Mouse (Mus musculus) retina, embryonic 14.5 days (tissue): ENCODE data around the gene St3gal6.
A peak's percentile ranks its signal among the peaks of the same experiment; 100 is the strongest.

Source experiments
- DNase-seq: peaks from one replicate; pipeline ENCODE4 v3.0.0-alpha.2; 2015; ENCODE audit warnings: low spot score

The St3gal6 gene

GRCm38 (mm10) chr16:58523972-58524850 lies at the start of gene St3gal6:
TSS of gene St3gal6 (minus strand) at chr16:58524243.
- no peak for DNase-seq

GRCm38 (mm10) chr16:58570694-58571264 lies 46.7 kb upstream of the St3gal6 start:
- DNase-seq = no peak

GRCm38 (mm10) chr16:58561196-58561595 lies 37.2 kb upstream of the St3gal6 start:
- no peak for DNase-seq

GRCm38 (mm10) chr16:58556067-58556830 lies 32.2 kb upstream of the St3gal6 start:
- no peak for DNase-seq

GRCm38 (mm10) chr16:58554673-58555072 lies 30.6 kb upstream of the St3gal6 start:
- no peak for DNase-seq

- no peak for DNase-seq
Measured at GRCm38 (mm10) chr16:58548042-58548441, 24.0 kb upstream of the St3gal6 start.

GRCm38 (mm10) chr16:58546128-58546527 lies 22.1 kb upstream of the St3gal6 start:
- DNase-seq = no peak

- no peak for DNase-seq
Measured at GRCm38 (mm10) chr16:58539490-58539889, 15.4 kb upstream of the St3gal6 start.

- no peak for DNase-seq
Measured at GRCm38 (mm10) chr16:58539011-58539410, 15.0 kb upstream of the St3gal6 start.

GRCm38 (mm10) chr16:58536076-58536475 lies 12.0 kb upstream of the St3gal6 start:
- DNase-seq = no peak

GRCm38 (mm10) chr16:58535236-58535635 lies 11.2 kb upstream of the St3gal6 start:
- no peak for DNase-seq

- no peak for DNase-seq
Measured at GRCm38 (mm10) chr16:58534245-58535142, 10.5 kb upstream of the St3gal6 start.

GRCm38 (mm10) chr16:58533742-58534141 lies 9.7 kb upstream of the St3gal6 start:
- no peak for DNase-seq

- no peak for DNase-seq
Measured at GRCm38 (mm10) chr16:58533254-58533653, 9.2 kb upstream of the St3gal6 start.

GRCm38 (mm10) chr16:58532511-58532910 lies 8.5 kb upstream of the St3gal6 start:
- DNase-seq = peak; percentile 49

- DNase-seq = no peak
Measured at GRCm38 (mm10) chr16:58527817-58528216, 3.8 kb upstream of the St3gal6 start.

- DNase-seq = no peak
Measured at GRCm38 (mm10) chr16:58526729-58527128, 2.7 kb upstream of the St3gal6 start.

- DNase-seq = no peak
Measured at GRCm38 (mm10) chr16:58525832-58526231, 1.8 kb upstream of the St3gal6 start.

GRCm38 (mm10) chr16:58523044-58523859 lies 791 bp downstream of the St3gal6 start:
- DNase-seq = peak; percentile 68

GRCm38 (mm10) chr16:58522677-58523043 lies 1.4 kb downstream of the St3gal6 start:
- peak; percentile 51 for DNase-seq

GRCm38 (mm10) chr16:58521900-58522299 lies 2.1 kb downstream of the St3gal6 start:
- DNase-seq = no peak
